Mouse (Mus musculus) spleen, adult 2 months (tissue): Measurements from ENCODE around the gene Med16. TPM values are rescaled to one million over a fixed set of nuclear protein-coding genes. Genes with fewer than 3 reads are reported as not detected.

ENCODE experiments used
- DNase-seq, 2 experiments: peaks; one replicate each; pipeline versions ENCODE4 v3.0.0 to v3.0.0-alpha.2; 2012 to 2021; ENCODE audit warnings: low spot score in 2 of 2, low read depth in 1 of 2
- H3K27ac ChIP-seq: fragments of 200-500 bp; 2 replicates; pipeline ENCODE4 v1.5.1; 2012; ENCODE audit warnings: low read length, inconsistent platforms; ENCODE audit not compliant: insufficient read depth
- H3K27me3 ChIP-seq: fragments of 200-500 bp; 2 replicates; pipeline ENCODE4 v1.6.1; 2012; ENCODE audit warnings: mild to moderate bottlenecking, moderate library complexity, low read length, inconsistent platforms; ENCODE audit not compliant: control insufficient read depth, insufficient read depth
- H3K36me3 ChIP-seq: fragments of 200-500 bp; 2 replicates; pipeline ENCODE4 v1.6.1; 2012; ENCODE audit warnings: mild to moderate bottlenecking, low read length, inconsistent platforms; ENCODE audit not compliant: control insufficient read depth, insufficient read depth
- H3K4me1 ChIP-seq: fragments of 200-500 bp; 2 replicates; pipeline ENCODE4 v1.6.1; 2011; ENCODE audit warnings: inconsistent platforms; ENCODE audit not compliant: control insufficient read depth, insufficient read depth, insufficient read length
- H3K4me3 ChIP-seq: fragments of 200-500 bp; 2 replicates; pipeline ENCODE4 v1.5.1; 2011; ENCODE audit warnings: mild to moderate bottlenecking, inconsistent platforms; ENCODE audit not compliant: insufficient read depth, insufficient read length; ENCODE audit errors: extremely low read depth
- CTCF ChIP-seq: fragments of 200-500 bp; IDR thresholded peaks from 2 replicates; pipeline ENCODE4 v1.5.1; 2011; ENCODE audit warnings: mild to moderate bottlenecking, inconsistent platforms; ENCODE audit not compliant: insufficient read depth, insufficient read length, insufficient replicate concordance; ENCODE audit errors: extremely low read depth
- POLR2A ChIP-seq: fragments of 200-500 bp; IDR thresholded peaks from 2 replicates; pipeline ENCODE4 v1.6.1; 2011; ENCODE audit warnings: low read depth, low read length, inconsistent platforms
- WGBS: fragments of 180-500 bp; shearing (Covaris S2); methylation state at CpG from one replicate; pipeline ENCODE4 v1.1.7; 2018; 5-methylcytosine and 5-hydroxymethylcytosine counted together
- polyA plus RNA-seq: library from polyadenylated mRNA; depleted of rRNA; stranded (reverse); fragments of >200 nt; gene quantifications from 2 replicates; pipeline ENCODE4 v1.2.3, GENCODE M21; 2012

Gene Med16
- polyA plus RNA-seq, 1 experiment: 46.4 TPM

- Histone ChIP-seq H3K4me1 (peaks cover 21% of the 10 kb centered on the region), H3K4me3 (no peak overlapping the region), H3K36me3 (peaks cover 51% of the 10 kb centered on the region), H3K27me3 (no peaks in the 10 kb centered on the region), H3K27ac (no peak overlapping the region)
- no peak for TF ChIP-seq CTCF
- TF ChIP-seq POLR2A: no peak
- no peak for DNase-seq
- 81% methylated on average over 11 of the region's 11 CpGs for WGBS
Measured at GRCm38 (mm10) chr10:79859116-79859515, 49.6 kb downstream of the Med16 start.

- Histone ChIP-seq H3K4me1 (peaks cover 21% of the 10 kb centered on the region), H3K27ac (no peak overlapping the region), H3K36me3 (peaks cover 51% of the 10 kb centered on the region), H3K27me3 (no peaks in the 10 kb centered on the region), H3K4me3 (no peak overlapping the region)
- TF ChIP-seq POLR2A (no peak), CTCF (no peak)
- DNase-seq: no peak
- 63% methylated on average over 17 of the region's 17 CpGs for WGBS
Measured at GRCm38 (mm10) chr10:79858416-79859074, 50.2 kb downstream of the Med16 start.

GRCm38 (mm10) chr10:79857894-79858293 lies 50.8 kb downstream of the Med16 start:
- no peaks in the 10 kb centered on the region for H3K27me3 ChIP-seq
- H3K36me3 ChIP-seq: peaks cover 46% of the 10 kb centered on the region
- no peak overlapping the region for H3K27ac ChIP-seq
- DNase-seq: no peak
- TF ChIP-seq CTCF: no peak
- H3K4me1 ChIP-seq: peaks cover 24% of the 10 kb centered on the region
- 80% methylated on average over 2 of the region's 2 CpGs for WGBS
- H3K4me3 ChIP-seq: no peak overlapping the region

- TF ChIP-seq POLR2A: no peak
- TF ChIP-seq CTCF: no peak
- Histone ChIP-seq H3K27ac (peak overlapping the region; percentile 34; the same call in 1 of the 2 replicates), H3K4me3 (no peak overlapping the region; the same call in 1 of the 2 replicates), H3K27me3 (no peaks in the 10 kb centered on the region), H3K4me1 (peaks cover 28% of the 10 kb centered on the region), H3K36me3 (peaks cover 41% of the 10 kb centered on the region)
- DNase-seq: peak; percentile 41 to 70
- WGBS: 4% methylated on average over 4 of the region's 4 CpGs
Measured at GRCm38 (mm10) chr10:79857452-79857811, 51.3 kb downstream of the Med16 start.

DNA sequence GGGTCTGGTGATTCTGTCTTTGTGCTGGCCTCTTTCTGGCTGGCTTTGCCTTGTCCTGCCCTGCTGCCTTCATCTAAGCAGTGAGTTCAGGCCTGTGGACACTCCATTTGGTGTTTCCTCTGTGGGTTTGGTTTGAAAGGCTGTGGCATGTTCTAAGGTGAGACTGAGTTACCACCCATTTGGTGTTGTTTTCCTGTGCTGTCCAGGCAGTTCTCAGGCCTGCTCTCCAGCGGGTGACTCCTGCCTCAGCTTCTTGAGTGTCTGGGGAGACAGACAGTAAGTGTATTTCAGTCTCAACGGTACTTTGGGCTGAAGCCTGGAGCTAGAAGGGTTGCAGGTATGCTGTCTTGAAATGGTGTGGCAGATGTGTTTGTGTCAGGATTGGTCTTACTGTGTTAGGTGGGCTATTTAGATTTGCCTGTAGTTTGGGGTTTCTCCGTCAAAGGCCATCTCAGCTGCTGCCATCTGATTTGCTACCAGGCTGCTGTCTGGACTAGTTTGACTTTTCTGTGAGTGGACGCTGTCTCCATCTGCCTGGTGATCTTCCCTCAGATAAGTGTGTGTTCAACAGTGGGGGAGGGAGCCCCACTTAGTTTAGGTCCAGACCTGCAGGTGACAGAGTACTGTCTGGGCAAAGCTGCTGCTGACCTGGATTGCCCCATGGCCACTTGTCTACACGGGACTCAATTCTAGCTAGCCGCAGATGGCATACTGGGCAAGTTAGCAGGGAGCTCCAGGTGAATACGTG lies 51.8 kb downstream of the Med16 start:
- H3K27me3 ChIP-seq: no peaks in the 10 kb centered on the region
- TF ChIP-seq CTCF: no peak
- no peak for TF ChIP-seq POLR2A
- H3K4me1 ChIP-seq: peaks cover 34% of the 10 kb centered on the region
- 12% methylated on average over 7 of the region's 7 CpGs for WGBS
- peaks cover 36% of the 10 kb centered on the region for H3K36me3 ChIP-seq
- H3K27ac ChIP-seq: peak overlapping the region; percentile 34; the same call in 1 of the 2 replicates
- DNase-seq: no peak
- H3K4me3 ChIP-seq: peak overlapping the region; percentile 34

GRCm38 (mm10) chr10:79856280-79856679 lies 52.4 kb downstream of the Med16 start:
- Histone ChIP-seq H3K4me1 (peaks cover 39% of the 10 kb centered on the region), H3K27me3 (no peaks in the 10 kb centered on the region), H3K4me3 (peak overlapping the region; percentile 34), H3K36me3 (peaks cover 32% of the 10 kb centered on the region), H3K27ac (peak overlapping the region; percentile 34; the same call in 1 of the 2 replicates)
- DNase-seq: no peak
- TF ChIP-seq CTCF: no peak
- WGBS: 19% methylated on average over 6 of the region's 6 CpGs
